Mouse (Mus musculus) central nervous system, embryonic 18 days (tissue): ENCODE measurements around the gene Apobec2. TPM values are rescaled to one million over a fixed set of nuclear protein-coding genes. Genes with fewer than 3 reads are reported as not detected.

Experiments used
- polyA plus RNA-seq: library from polyadenylated mRNA; depleted of rRNA; stranded (reverse); fragments of >200 nt; gene quantifications from 2 replicates; pipeline ENCODE4 v1.2.3, GENCODE M21; 2012; rRNA removed

The Apobec2 gene
- 0.32 and 5.4 TPM in 2 replicates for polyA plus RNA-seq

DNA sequence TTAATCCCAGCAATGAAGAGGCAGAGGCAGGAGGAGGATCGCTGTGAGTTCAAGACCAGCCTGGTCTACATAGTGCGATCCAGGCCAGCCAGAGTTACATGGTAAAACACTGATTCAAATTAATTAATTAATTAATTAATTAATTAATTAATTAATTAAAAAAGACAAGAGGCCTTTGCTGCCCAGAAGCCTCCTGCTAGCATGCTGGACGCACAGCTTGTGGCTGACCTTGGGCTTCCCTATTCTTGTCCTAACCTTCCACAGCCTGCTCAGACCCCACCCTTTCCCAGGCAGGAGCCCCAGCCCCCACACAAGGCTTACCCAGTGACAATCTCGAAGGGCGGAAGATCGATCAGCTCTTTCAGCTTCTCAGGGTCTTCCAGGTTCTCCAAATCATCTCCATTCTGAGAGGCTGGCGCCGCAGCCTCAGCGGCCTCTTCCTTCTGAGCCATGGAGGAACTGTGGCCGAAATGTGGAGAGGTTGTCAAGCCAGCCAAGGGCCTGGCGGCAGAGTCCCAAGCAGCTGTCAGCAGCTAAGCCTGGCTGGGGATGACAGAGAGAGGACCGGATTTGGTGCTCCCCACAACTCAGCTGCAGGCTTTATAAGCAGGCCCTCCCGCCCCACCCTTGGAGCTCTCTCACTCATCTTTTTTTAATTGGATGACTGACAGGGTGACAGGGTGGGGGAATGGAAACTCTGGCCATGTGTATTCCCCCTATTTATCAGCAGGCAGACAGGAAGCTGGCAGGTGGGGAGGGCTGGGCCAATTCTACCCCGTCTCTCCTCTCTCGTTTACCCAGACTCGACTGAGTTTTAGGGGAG is at the start of gene Apobec2:
Gene Apobec2 (minus strand): TSS at position 773 of the 823 bp plus-strand sequence.

DNA sequence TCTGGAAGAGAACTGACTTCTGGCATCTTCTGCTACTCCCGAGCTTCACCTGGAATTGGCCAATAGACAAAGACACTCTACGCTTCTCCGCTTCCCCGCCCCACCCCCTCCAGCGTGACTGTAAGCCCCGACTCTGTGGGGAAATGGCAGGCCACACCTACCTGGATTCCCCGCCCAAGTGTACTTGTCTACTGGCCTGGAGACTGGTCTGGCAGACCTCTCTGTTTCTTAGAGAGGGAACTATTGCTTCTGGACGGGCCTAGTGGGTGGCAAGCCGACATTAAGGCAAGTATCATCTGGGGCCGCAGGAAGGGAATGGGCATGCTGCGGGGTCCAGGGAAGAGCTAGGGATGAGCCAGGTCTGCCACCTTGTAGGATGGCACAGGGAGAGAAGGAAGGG is 22.0 kb upstream of the Apobec2 start, which contains the start of gene Unc5cl:
Gene Unc5cl (plus strand): TSS at position 214 of the 400 bp plus-strand sequence.

DNA sequence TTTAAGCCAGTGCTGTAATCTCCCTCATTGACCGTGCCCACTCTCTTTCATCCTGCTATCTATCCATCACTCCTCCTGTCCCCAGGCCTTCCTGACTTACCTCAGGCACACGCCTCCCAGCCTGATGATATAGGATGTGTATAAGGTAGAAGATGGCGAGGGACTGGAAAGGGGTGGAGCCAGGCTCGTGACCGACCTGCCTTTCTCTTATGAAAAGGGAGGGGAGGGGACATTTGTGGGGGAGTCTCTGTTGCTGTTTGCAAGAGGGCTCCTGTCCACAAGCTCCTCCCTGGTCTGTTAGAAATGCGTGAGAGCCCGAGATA is 18.6 kb upstream of the Apobec2 start, which contains the start of gene Tspo2:
Gene Tspo2 (minus strand): TSS at position 170 of the 323 bp plus-strand sequence.

DNA sequence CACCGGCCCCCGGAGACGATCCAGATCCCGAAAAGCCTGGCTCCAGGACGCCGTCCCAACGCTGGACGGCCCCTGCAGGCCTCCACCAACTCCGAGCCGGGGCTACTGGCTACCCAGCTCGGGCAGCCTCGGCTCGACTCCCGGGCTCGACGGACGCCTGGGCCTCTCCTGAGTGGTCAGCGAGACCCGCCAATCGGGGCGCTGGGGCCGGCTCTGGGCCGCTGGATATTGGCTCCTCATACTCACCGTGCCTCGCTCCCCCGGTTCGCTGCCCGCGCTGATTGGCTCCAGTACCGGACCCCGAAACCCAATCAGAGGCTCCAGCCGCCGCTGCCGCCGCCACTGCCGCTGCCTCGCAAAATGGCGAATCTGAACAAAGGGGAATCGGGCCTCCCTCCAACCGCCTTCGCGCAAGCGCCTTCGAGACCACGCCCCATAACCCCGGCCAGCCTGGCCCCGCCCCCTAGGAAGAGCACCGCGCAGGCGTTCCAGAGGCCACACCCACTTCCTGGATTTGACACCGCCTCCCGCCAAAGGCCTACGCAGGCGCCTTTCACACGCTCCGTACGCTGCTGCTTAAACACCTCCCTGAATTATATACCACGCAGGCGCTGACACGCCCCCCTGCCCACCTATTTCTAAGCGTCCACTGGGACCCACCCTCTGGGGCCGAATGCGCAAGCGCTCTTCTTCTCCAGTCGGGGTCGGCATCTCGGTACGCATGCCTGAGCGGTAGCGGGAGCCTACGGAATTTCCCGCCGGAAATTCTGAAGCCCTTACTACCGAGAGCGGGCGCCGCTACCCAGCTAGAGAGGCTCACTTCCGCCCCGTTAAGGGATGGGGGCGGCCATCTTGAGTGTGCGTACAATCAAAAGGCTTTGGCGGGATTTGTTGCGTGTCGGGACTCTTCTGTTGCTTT is 23.1 kb downstream of the Apobec2 start, which contains the start of the genes Nfya and Oard1:
Gene Nfya (minus strand): TSS at position 527 of the 919 bp plus-strand sequence.
Gene Oard1 (plus strand): TSS at position 635 of the 919 bp plus-strand sequence.

Other genes starting within 250 kb of the Apobec2 start
- gene Trem1, start 200.2 kb downstream of the Apobec2 start, polyA plus RNA-seq = 0.03 TPM in 1 of 2 replicates, not detected in the other
- 0.08 and 0.09 TPM in 2 replicates for gene Trem3, start 185.2 kb downstream of the Apobec2 start, polyA plus RNA-seq
- 0.09 TPM in 1 of 2 replicates, not detected in the other for gene Treml4, start 168.6 kb downstream of the Apobec2 start, polyA plus RNA-seq
- gene Treml2, start 133.4 kb downstream of the Apobec2 start, polyA plus RNA-seq = 0.10 and 0.13 TPM in 2 replicates
- gene B430306N03Rik, start 116.8 kb downstream of the Apobec2 start, polyA plus RNA-seq = 0.03 and 0.09 TPM in 2 replicates
- gene Trem2, start 86.5 kb downstream of the Apobec2 start, polyA plus RNA-seq = 4.7 and 7.9 TPM in 2 replicates
- gene Treml1, start 73.0 kb downstream of the Apobec2 start, polyA plus RNA-seq = 0.07 and 0.12 TPM in 2 replicates
- 92.1 and 104 TPM in 2 replicates for gene Nfya, start 23.0 kb downstream of the Apobec2 start, polyA plus RNA-seq
- gene Oard1, start 22.9 kb downstream of the Apobec2 start, polyA plus RNA-seq = 19.0 and 21.8 TPM in 2 replicates
- gene Tspo2, start 18.6 kb upstream of the Apobec2 start, polyA plus RNA-seq = 1.4 and 1.6 TPM in 2 replicates
- 0.15 and 0.17 TPM in 2 replicates for gene Unc5cl, start 22.0 kb upstream of the Apobec2 start, polyA plus RNA-seq